Mouse (Mus musculus): ENCODE data around the gene Ryr1. TPM values are rescaled to one million over a fixed set of nuclear protein-coding genes. Genes with fewer than 3 reads are reported as not detected.

Gene Ryr1
- polyA plus RNA-seq, 1 experiment from 2014 or later = 0.24 TPM

- Histone ChIP-seq H3K9ac (no peak overlapping the region), H3K4me2 (no peak overlapping the region), H3K4me1 (peaks cover 6% of the 10 kb centered on the region; the same call in 1 of the 2 replicates), H3K36me3 (no peaks in the 10 kb centered on the region), H3K27me3 (peaks cover 8% of the 10 kb centered on the region; the same call in 1 of the 2 replicates), H3K9me3 (no peaks in the 10 kb centered on the region), H3K4me3 (no peak overlapping the region), H3K27ac (no peak overlapping the region)
- no peak for ATAC-seq (ENCODE audit: borderline replicate concordance, extremely low read depth, low FRiP score, low TSS enrichment)
- 29% methylated on average over 16 of the region's 16 CpGs for WGBS
Measured at GRCm38 (mm10) chr7:29137429-29137828, 12.4 kb upstream of the Ryr1 start.

- ATAC-seq (ENCODE audit: borderline replicate concordance, extremely low read depth, low FRiP score, low TSS enrichment) = 0 out of 2 replicates have a peak, but pooled peaks have one; percentile 23
Measured at GRCm38 (mm10) chr7:29134693-29135386, 9.9 kb upstream of the Ryr1 start, which contains the start of gene Rasgrp4. TSS of gene Rasgrp4 (plus strand) at chr7:29134851.

GRCm38 (mm10) chr7:29134230-29134629 is 9.3 kb upstream of the Ryr1 start:
- Histone ChIP-seq H3K27ac (no peak overlapping the region), H3K4me2 (peak overlapping the region; percentile 52), H3K27me3 (peaks cover 8% of the 10 kb centered on the region; the same call in 1 of the 2 replicates), H3K9ac (no peak overlapping the region), H3K36me3 (no peaks in the 10 kb centered on the region), H3K4me1 (peaks cover 6% of the 10 kb centered on the region; the same call in 1 of the 2 replicates), H3K4me3 (peak overlapping the region; percentile 23; the same call in 1 of the 2 replicates), H3K9me3 (no peaks in the 10 kb centered on the region)
- ATAC-seq (ENCODE audit: borderline replicate concordance, extremely low read depth, low FRiP score, low TSS enrichment) = no peak
- WGBS = 4% methylated on average over 4 of the region's 4 CpGs

More at GRCm38 (mm10) chr7:29134693-29135386, 9.9 kb upstream of the Ryr1 start, which contains the start of gene Rasgrp4:
- H3K4me1 ChIP-seq = peaks cover 6% of the 10 kb centered on the region; the same call in 1 of the 2 replicates
- WGBS = 0% methylated on average over 16 of the region's 20 CpGs
- peaks cover 8% of the 10 kb centered on the region; the same call in 1 of the 2 replicates for H3K27me3 ChIP-seq
- H3K9ac ChIP-seq = no peak within 1 kb of the TSS
- H3K4me3 ChIP-seq = peak within 1 kb of the TSS; percentile 23
- H3K9me3 ChIP-seq = no peaks in the 10 kb centered on the region
- peak within 1 kb of the TSS; percentile 52 for H3K4me2 ChIP-seq
- no peaks in the 10 kb centered on the region for H3K36me3 ChIP-seq
- H3K27ac ChIP-seq = no peak within 1 kb of the TSS

GRCm38 (mm10) chr7:29128725-29129124 is 3.7 kb upstream of the Ryr1 start:
- no peak for ATAC-seq (ENCODE audit: borderline replicate concordance, extremely low read depth, low FRiP score, low TSS enrichment)
- Histone ChIP-seq H3K36me3 (no peaks in the 10 kb centered on the region), H3K27ac (no peak overlapping the region), H3K9ac (no peak overlapping the region), H3K27me3 (no peaks in the 10 kb centered on the region), H3K4me3 (no peak overlapping the region), H3K9me3 (no peaks in the 10 kb centered on the region), H3K4me2 (no peak overlapping the region), H3K4me1 (peaks cover 16% of the 10 kb centered on the region)
- 64% methylated on average over 2 of the region's 2 CpGs for WGBS

- Histone ChIP-seq H3K4me2 (no peak overlapping the region), H3K27ac (no peak overlapping the region), H3K4me3 (no peak overlapping the region), H3K9ac (no peak overlapping the region), H3K9me3 (no peaks in the 10 kb centered on the region), H3K27me3 (no peaks in the 10 kb centered on the region), H3K36me3 (no peaks in the 10 kb centered on the region), H3K4me1 (peaks cover 16% of the 10 kb centered on the region)
- 10% methylated on average over 7 of the region's 7 CpGs for WGBS
- ATAC-seq (ENCODE audit: borderline replicate concordance, extremely low read depth, low FRiP score, low TSS enrichment) = no peak
Measured at GRCm38 (mm10) chr7:29126173-29126915, 1.4 kb upstream of the Ryr1 start.

- H3K4me3 ChIP-seq = no peak overlapping the region
- no peak overlapping the region for H3K4me2 ChIP-seq
- no peaks in the 10 kb centered on the region for H3K36me3 ChIP-seq
- ATAC-seq (ENCODE audit: borderline replicate concordance, extremely low read depth, low FRiP score, low TSS enrichment) = no peak
- WGBS = 45% methylated on average over 5 of the region's 5 CpGs
- peaks cover 16% of the 10 kb centered on the region for H3K4me1 ChIP-seq
- H3K9ac ChIP-seq = no peak overlapping the region
- no peaks in the 10 kb centered on the region; the same call in 1 of the 2 replicates for H3K27me3 ChIP-seq
- no peak overlapping the region for H3K27ac ChIP-seq
- no peaks in the 10 kb centered on the region for H3K9me3 ChIP-seq
Measured at GRCm38 (mm10) chr7:29123531-29124358, 1.2 kb downstream of the Ryr1 start.

- H3K4me1 ChIP-seq = peaks cover 16% of the 10 kb centered on the region
- H3K9me3 ChIP-seq = no peaks in the 10 kb centered on the region
- no peak overlapping the region for H3K9ac ChIP-seq
- no peaks in the 10 kb centered on the region; the same call in 1 of the 2 replicates for H3K27me3 ChIP-seq
- 82% methylated on average over 9 of the region's 9 CpGs for whole genome bisulfite sequencing
- no peak overlapping the region for H3K4me2 ChIP-seq
- H3K4me3 ChIP-seq = no peak overlapping the region
- H3K27ac ChIP-seq = no peak overlapping the region
- H3K36me3 ChIP-seq = no peaks in the 10 kb centered on the region
- no peak for ATAC-seq (ENCODE audit: borderline replicate concordance, extremely low read depth, low FRiP score, low TSS enrichment)
Measured at GRCm38 (mm10) chr7:29122821-29123220, 2.2 kb downstream of the Ryr1 start.

GRCm38 (mm10) chr7:29119526-29119925 is 5.5 kb downstream of the Ryr1 start:
- WGBS = 53% methylated on average over 1 of the region's 1 CpGs
- Histone ChIP-seq H3K4me1 (peaks cover 8% of the 10 kb centered on the region), H3K4me3 (no peak overlapping the region), H3K27ac (no peak overlapping the region), H3K9me3 (no peaks in the 10 kb centered on the region), H3K36me3 (no peaks in the 10 kb centered on the region), H3K4me2 (no peak overlapping the region), H3K27me3 (no peaks in the 10 kb centered on the region; the same call in 1 of the 2 replicates), H3K9ac (no peak overlapping the region)
- no peak for ATAC-seq (ENCODE audit: borderline replicate concordance, extremely low read depth, low FRiP score, low TSS enrichment)

- Histone ChIP-seq H3K4me2 (no peak overlapping the region), H3K4me3 (no peak overlapping the region), H3K4me1 (no peaks in the 10 kb centered on the region), H3K9ac (no peak overlapping the region), H3K27me3 (no peaks in the 10 kb centered on the region; the same call in 1 of the 2 replicates), H3K27ac (no peak overlapping the region), H3K36me3 (no peaks in the 10 kb centered on the region), H3K9me3 (no peaks in the 10 kb centered on the region)
- WGBS = 12% methylated on average over 18 of the region's 18 CpGs
- no peak for ATAC-seq (ENCODE audit: borderline replicate concordance, extremely low read depth, low FRiP score, low TSS enrichment)
Measured at GRCm38 (mm10) chr7:29118142-29118851, 6.7 kb downstream of the Ryr1 start.

GRCm38 (mm10) chr7:29108992-29109955 is 15.7 kb downstream of the Ryr1 start:
- 25% methylated on average over 38 of the region's 38 CpGs for WGBS
- H3K9me3 ChIP-seq = no peaks in the 10 kb centered on the region
- H3K4me1 ChIP-seq = no peaks in the 10 kb centered on the region
- no peaks in the 10 kb centered on the region for H3K36me3 ChIP-seq
- peak; percentile 61 for ATAC-seq (ENCODE audit: borderline replicate concordance, extremely low read depth, low FRiP score, low TSS enrichment)
- H3K4me2 ChIP-seq = peak overlapping the region; percentile 49
- no peak overlapping the region for H3K27ac ChIP-seq
- H3K27me3 ChIP-seq = no peaks in the 10 kb centered on the region
- peak overlapping the region; percentile 12; the same call in 1 of the 2 replicates for H3K4me3 ChIP-seq
- H3K9ac ChIP-seq = 0 out of 2 replicates have a peak overlapping the region, but pooled peaks have one; percentile 10
